Mouse (Mus musculus) kidney, embryonic 14.5 days (tissue): Measurements from ENCODE around the gene Krtap1-5. TPM values are rescaled to one million over a fixed set of nuclear protein-coding genes. Genes with fewer than 3 reads are reported as not detected.

Source experiments
- ATAC-seq: fragments of 200-750 bp; cut with Nextera tagmentation; 2 replicates; pipeline ENCODE4 v1.8.0; 2017; ENCODE audit warnings: moderate number of reproducible peaks, mild to moderate bottlenecking, moderate TSS enrichment, moderate library complexity; ENCODE audit not compliant: low FRiP score, low TSS enrichment
- H3K27ac ChIP-seq: fragments of 300-500 bp; sonication (generic); 2 replicates; pipeline ENCODE4 v1.5.1; 2014; ENCODE audit warnings: low read depth, mild to moderate bottlenecking, low read length, moderate library complexity, mixed read lengths
- H3K27me3 ChIP-seq: fragments of 300-500 bp; sonication (generic); 2 replicates; pipeline ENCODE4 v1.6.1; 2014; ENCODE audit warnings: mild to moderate bottlenecking, low read length; ENCODE audit not compliant: control insufficient read depth, insufficient read depth
- H3K36me3 ChIP-seq: fragments of 300-500 bp; sonication (generic); 2 replicates; pipeline ENCODE4 v1.6.1; 2014; ENCODE audit warnings: low read length, mixed read lengths; ENCODE audit not compliant: control insufficient read depth, insufficient read depth
- H3K4me1 ChIP-seq: fragments of 300-500 bp; sonication (generic); 2 replicates; pipeline ENCODE4 v1.6.1; 2014; ENCODE audit warnings: low read length, mixed read lengths; ENCODE audit not compliant: control insufficient read depth, insufficient read depth
- H3K4me2 ChIP-seq: fragments of 300-500 bp; sonication (generic); replicated peaks from 2 replicates; pipeline ENCODE4 v1.6.1; 2014; ENCODE audit warnings: low read depth, mild to moderate bottlenecking, low read length
- H3K4me3 ChIP-seq: fragments of 300-500 bp; sonication (generic); 2 replicates; pipeline ENCODE4 v1.5.1; 2014; ENCODE audit warnings: mild to moderate bottlenecking, low read length
- H3K9ac ChIP-seq: fragments of 300-500 bp; sonication (generic); 2 replicates; pipeline ENCODE4 v1.6.1; 2014; ENCODE audit warnings: low read depth, mild to moderate bottlenecking, low read length, moderate library complexity
- H3K9me3 ChIP-seq: fragments of 300-500 bp; sonication (generic); 2 replicates; pipeline ENCODE4 v1.6.1; 2016; ENCODE audit warnings: low read length; ENCODE audit not compliant: control insufficient read depth
- WGBS: fragments of 180-500 bp; shearing (Covaris S2); extraction: QIAGEN DNeasy Blood & Tissue Kit; methylation state at CpG from one replicate; pipeline ENCODE4 v1.1.7; 2014; 5-methylcytosine and 5-hydroxymethylcytosine counted together
- polyA plus RNA-seq: library from polyadenylated mRNA; unstranded; fragments of >200 nt; fragmentation: Nextera tagmentation; extraction: Ambion mirVana; gene quantifications from 2 replicates; pipeline ENCODE4 v1.2.1, GENCODE M21; 2014

Krtap1-5 gene
- polyA plus RNA-seq, 1 experiment from 2014 or later = not detected

DNA sequence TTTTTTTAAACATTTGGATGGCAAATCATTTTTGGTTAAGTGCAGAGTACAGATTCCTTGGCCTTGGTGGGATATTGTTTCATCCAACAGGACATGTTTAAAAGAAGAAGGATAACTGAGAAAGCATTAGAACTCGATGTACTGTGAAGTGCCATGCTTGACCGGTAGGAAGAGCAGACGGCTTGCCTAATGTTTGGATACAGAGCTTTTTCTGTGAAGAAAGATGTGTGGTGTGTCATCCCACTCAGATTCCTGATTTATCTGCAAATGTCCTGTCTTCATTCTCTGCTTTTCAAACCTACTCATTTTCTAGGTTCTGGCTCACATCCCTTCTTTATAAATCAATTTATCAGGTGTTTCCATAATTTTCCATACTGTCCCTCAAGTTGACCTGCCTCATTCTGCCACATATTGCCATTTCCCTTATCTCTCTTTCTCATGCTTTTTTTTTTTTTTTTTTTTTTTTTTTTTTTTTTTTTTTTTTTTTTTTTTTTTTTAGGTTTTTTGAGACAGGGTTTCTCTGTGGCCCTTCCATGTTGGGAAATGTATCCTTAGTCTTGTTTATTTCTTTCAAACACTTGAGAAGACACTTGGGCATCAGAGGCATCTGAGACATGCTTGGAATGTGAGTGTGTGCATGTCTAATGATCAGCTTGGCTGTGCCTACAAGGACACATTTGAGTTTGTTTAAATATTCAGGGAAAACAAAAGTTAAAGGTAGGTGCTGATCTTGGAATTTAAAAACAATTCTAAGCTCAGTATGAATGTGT lies 22.7 kb downstream of the Krtap1-5 start:
- no peaks in the 10 kb centered on the region for H3K27me3 ChIP-seq
- no peaks in the 10 kb centered on the region for H3K4me1 ChIP-seq
- no peak overlapping the region for H3K9ac ChIP-seq
- no peak overlapping the region for H3K4me2 ChIP-seq
- H3K36me3 ChIP-seq = no peaks in the 10 kb centered on the region
- H3K9me3 ChIP-seq = no peaks in the 10 kb centered on the region
- no peak overlapping the region for H3K4me3 ChIP-seq
- H3K27ac ChIP-seq = no peak overlapping the region
- 50% methylated on average over 3 of the region's 3 CpGs for WGBS
- ATAC-seq = no peak

DNA sequence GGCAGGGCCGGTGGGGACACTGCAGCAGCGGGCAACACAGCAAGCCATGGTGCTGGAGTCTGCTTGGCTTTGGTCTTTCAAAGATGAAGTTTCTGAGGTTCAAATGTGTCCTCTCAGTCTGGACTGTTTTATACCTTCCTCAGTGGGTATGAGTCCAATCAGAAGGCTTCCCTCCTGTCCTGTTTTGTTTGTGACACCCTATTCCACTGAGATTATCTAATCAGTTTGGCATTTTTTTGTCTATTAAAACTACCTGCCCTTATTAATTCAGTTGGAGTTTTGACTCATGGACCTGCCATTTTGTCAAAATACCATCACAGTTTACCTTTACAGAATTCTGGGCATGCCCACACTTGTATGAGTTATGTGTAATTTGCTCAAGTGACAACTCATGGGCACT lies 24.1 kb downstream of the Krtap1-5 start, which contains the start of gene Krtap3-2:
Gene Krtap3-2 (minus strand): TSS at position 101 of the 400 bp plus-strand sequence.
- H3K36me3 ChIP-seq = no peaks in the 10 kb centered on the region
- no peaks in the 10 kb centered on the region for H3K4me1 ChIP-seq
- WGBS = 80% methylated on average over 2 of the region's 2 CpGs
- no peak within 1 kb of the TSS for H3K27ac ChIP-seq
- no peak for ATAC-seq
- H3K4me3 ChIP-seq = no peak within 1 kb of the TSS
- no peak within 1 kb of the TSS for H3K9ac ChIP-seq
- H3K27me3 ChIP-seq = no peaks in the 10 kb centered on the region
- H3K9me3 ChIP-seq = no peaks in the 10 kb centered on the region
- H3K4me2 ChIP-seq = no peak within 1 kb of the TSS

DNA sequence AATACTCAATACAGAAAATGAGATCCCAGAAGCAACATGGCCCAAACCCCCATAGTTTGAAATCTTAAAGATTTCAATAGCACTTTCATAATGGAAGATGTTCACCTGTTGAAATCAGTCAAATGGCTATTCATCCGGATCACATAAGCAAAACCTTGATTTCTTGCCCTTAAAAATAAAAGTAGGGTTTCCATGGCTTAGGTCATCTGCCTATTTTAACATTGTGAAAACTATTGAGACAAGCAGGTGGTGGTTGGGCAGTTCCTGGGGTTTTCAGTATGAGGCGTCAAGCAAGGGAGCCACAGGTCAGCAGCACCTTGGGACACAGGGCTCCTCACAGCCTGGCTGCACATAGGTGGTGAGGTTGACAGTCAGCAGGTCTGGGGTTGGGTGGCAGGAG lies 24.6 kb downstream of the Krtap1-5 start:
- Histone ChIP-seq H3K27me3 (no peaks in the 10 kb centered on the region), H3K27ac (no peak overlapping the region), H3K9me3 (no peaks in the 10 kb centered on the region), H3K4me2 (no peak overlapping the region), H3K4me1 (no peaks in the 10 kb centered on the region), H3K4me3 (no peak overlapping the region), H3K9ac (no peak overlapping the region), H3K36me3 (no peaks in the 10 kb centered on the region)
- WGBS = 87% methylated on average over 2 of the region's 2 CpGs
- no peak for ATAC-seq

DNA sequence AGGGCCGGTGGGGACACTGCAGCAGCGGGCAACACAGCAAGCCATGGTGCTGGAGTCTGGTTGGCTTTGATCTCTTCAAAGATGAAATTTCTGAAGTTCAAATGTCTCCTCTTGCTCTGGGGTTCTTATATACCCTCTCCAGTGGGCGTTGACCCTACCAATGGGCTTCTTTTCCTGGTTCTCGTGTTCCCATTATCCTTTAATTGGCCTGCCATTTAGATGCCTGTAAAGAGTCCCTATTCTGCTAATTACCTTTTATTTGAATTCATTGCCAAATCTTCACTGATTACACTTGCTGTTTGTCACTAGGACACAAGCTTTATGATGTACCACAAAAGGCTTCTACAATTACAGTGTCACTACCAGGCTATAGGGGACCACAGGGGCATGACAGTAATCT lies 30.1 kb downstream of the Krtap1-5 start, which contains the start of gene Krtap3-3:
Gene Krtap3-3 (minus strand): TSS at position 101 of the 400 bp plus-strand sequence.
- H3K9me3 ChIP-seq = no peaks in the 10 kb centered on the region
- no peaks in the 10 kb centered on the region for H3K4me1 ChIP-seq
- ATAC-seq = no peak
- H3K9ac ChIP-seq = no peak within 1 kb of the TSS
- no peaks in the 10 kb centered on the region for H3K27me3 ChIP-seq
- H3K36me3 ChIP-seq = no peaks in the 10 kb centered on the region
- 31% methylated on average over 4 of the region's 4 CpGs for WGBS
- no peak within 1 kb of the TSS for H3K4me2 ChIP-seq
- H3K27ac ChIP-seq = no peak within 1 kb of the TSS
- H3K4me3 ChIP-seq = no peak within 1 kb of the TSS

DNA sequence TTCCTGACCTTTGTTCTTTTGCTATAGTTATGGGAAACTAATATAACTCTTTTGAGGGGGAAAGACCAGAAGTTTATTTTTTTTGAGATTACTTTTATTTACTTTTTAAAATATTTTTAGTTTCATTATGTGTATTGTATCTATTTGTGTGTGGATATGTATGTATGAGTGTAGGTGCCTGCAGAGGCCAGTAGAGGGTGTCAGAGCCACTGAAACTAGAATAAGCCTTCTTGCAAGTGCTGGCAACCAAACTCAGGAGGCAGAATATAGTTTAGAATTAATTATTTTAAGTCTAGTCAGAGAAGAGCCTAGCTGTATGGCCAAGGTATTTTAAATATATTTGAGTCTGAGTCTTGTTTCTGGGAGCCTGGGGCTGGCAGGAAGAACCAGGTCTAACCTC lies 32.9 kb downstream of the Krtap1-5 start:
- no peak overlapping the region for H3K4me2 ChIP-seq
- H3K27ac ChIP-seq = no peak overlapping the region
- no peak overlapping the region for H3K9ac ChIP-seq
- no peak for ATAC-seq
- no peaks in the 10 kb centered on the region for H3K9me3 ChIP-seq
- no peaks in the 10 kb centered on the region for H3K27me3 ChIP-seq
- no peak overlapping the region for H3K4me3 ChIP-seq
- no peaks in the 10 kb centered on the region for H3K36me3 ChIP-seq
- H3K4me1 ChIP-seq = no peaks in the 10 kb centered on the region

DNA sequence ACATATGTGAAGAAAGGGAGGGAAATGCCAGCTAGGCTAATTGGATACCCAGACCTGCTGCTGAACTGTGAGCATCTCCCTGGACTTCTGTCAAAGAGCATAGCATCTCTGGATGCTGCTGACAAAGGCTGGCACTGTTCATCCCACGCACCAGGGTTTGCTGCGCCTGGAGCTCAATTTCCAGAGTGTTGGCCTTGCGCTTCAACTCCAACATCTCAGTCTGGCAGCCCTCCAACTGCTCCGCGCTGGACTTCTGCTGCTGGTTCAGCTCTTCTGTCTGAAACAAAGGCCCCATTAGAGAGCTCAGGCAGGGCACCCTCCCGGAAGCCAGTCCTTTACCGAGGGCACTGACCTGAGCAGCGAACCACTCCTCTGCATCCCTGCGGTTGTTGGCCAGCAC lies 41.1 kb downstream of the Krtap1-5 start:
- Histone ChIP-seq H3K9ac (no peak overlapping the region), H3K4me1 (no peaks in the 10 kb centered on the region), H3K36me3 (no peaks in the 10 kb centered on the region), H3K27ac (no peak overlapping the region), H3K4me3 (no peak overlapping the region), H3K27me3 (no peaks in the 10 kb centered on the region), H3K4me2 (no peak overlapping the region; the same call in 1 of the 2 replicates), H3K9me3 (no peaks in the 10 kb centered on the region)
- no peak for ATAC-seq
- WGBS = 64% methylated on average over 9 of the region's 9 CpGs

Other genes starting within 250 kb of the Krtap1-5 start
- not detected in 2 replicates for gene Krt26, start 243.1 kb downstream of the Krtap1-5 start, polyA plus RNA-seq
- not detected in 2 replicates for gene Krt27, start 229.9 kb downstream of the Krtap1-5 start, polyA plus RNA-seq
- 0.18 TPM in 1 of 2 replicates, not detected in the other for gene Krt28, start 206.1 kb downstream of the Krtap1-5 start, polyA plus RNA-seq
- gene Krt10, start 191.7 kb downstream of the Krtap1-5 start, polyA plus RNA-seq = 31.3 and 37.5 TPM in 2 replicates
- not detected in 2 replicates for gene Krt12, start 158.8 kb downstream of the Krtap1-5 start, polyA plus RNA-seq
- gene Krt20, start 142.9 kb downstream of the Krtap1-5 start, polyA plus RNA-seq = 0.22 and 0.36 TPM in 2 replicates
- gene Krt23, start 87.9 kb downstream of the Krtap1-5 start, polyA plus RNA-seq = 24.7 and 33.3 TPM in 2 replicates
- gene Krt39, start 59.7 kb downstream of the Krtap1-5 start, polyA plus RNA-seq = 0.43 and 0.69 TPM in 2 replicates
- gene Krt40, start 37.9 kb downstream of the Krtap1-5 start, polyA plus RNA-seq = not detected in 2 replicates
- not detected in 2 replicates for gene Krtap3-3, start 30.2 kb downstream of the Krtap1-5 start, polyA plus RNA-seq
- gene Krtap3-2, start 24.2 kb downstream of the Krtap1-5 start, polyA plus RNA-seq = not detected in 2 replicates
- gene Gm11939, start 21.6 kb downstream of the Krtap1-5 start, polyA plus RNA-seq = not detected in 2 replicates
- not detected in 2 replicates for gene Krtap3-1, start 14.4 kb downstream of the Krtap1-5 start, polyA plus RNA-seq
- not detected in 2 replicates for gene Krtap1-4, start 2.6 kb upstream of the Krtap1-5 start, polyA plus RNA-seq
- not detected in 2 replicates for gene Krtap1-3, start 10.3 kb upstream of the Krtap1-5 start, polyA plus RNA-seq
- not detected in 2 replicates for gene Krtap9-3, start 17.1 kb upstream of the Krtap1-5 start, polyA plus RNA-seq
- not detected in 2 replicates for gene Gm11938, start 22.3 kb upstream of the Krtap1-5 start, polyA plus RNA-seq
- gene Gm11937, start 29.2 kb upstream of the Krtap1-5 start, polyA plus RNA-seq = not detected in 2 replicates
- not detected in 2 replicates for gene Krtap2-4, start 33.8 kb upstream of the Krtap1-5 start, polyA plus RNA-seq
- not detected in 2 replicates for gene Gm11562, start 39.4 kb upstream of the Krtap1-5 start, polyA plus RNA-seq
- not detected in 2 replicates for gene Krtap4-1, start 47.2 kb upstream of the Krtap1-5 start, polyA plus RNA-seq
- gene Krtap4-2, start 54.1 kb upstream of the Krtap1-5 start, polyA plus RNA-seq = not detected in 2 replicates
- not detected in 2 replicates for gene Krtap4-7, start 63.1 kb upstream of the Krtap1-5 start, polyA plus RNA-seq
- not detected in 2 replicates for gene Gm11555, start 69.2 kb upstream of the Krtap1-5 start, polyA plus RNA-seq
- not detected in 2 replicates for gene Gm11563, start 77.9 kb upstream of the Krtap1-5 start, polyA plus RNA-seq
- not detected in 2 replicates for gene Krtap4-6, start 84.9 kb upstream of the Krtap1-5 start, polyA plus RNA-seq
- gene Gm14190, start 109.7 kb upstream of the Krtap1-5 start, polyA plus RNA-seq = not detected in 2 replicates
- not detected in 2 replicates for gene Gm14180, start 153.3 kb upstream of the Krtap1-5 start, polyA plus RNA-seq
- not detected in 2 replicates for gene Gm11595, start 191.9 kb upstream of the Krtap1-5 start, polyA plus RNA-seq
- not detected in 2 replicates for gene Krtap4-8, start 199.7 kb upstream of the Krtap1-5 start, polyA plus RNA-seq
- gene Krtap4-9, start 204.2 kb upstream of the Krtap1-5 start, polyA plus RNA-seq = not detected in 2 replicates
- not detected in 2 replicates for gene Gm11596, start 212.5 kb upstream of the Krtap1-5 start, polyA plus RNA-seq
- gene Gm11569, start 217.9 kb upstream of the Krtap1-5 start, polyA plus RNA-seq = not detected in 2 replicates
- not detected in 2 replicates for gene Gm11554, start 223.4 kb upstream of the Krtap1-5 start, polyA plus RNA-seq
- not detected in 2 replicates for gene Krtap4-13, start 228.9 kb upstream of the Krtap1-5 start, polyA plus RNA-seq
- gene Gm11564, start 234.7 kb upstream of the Krtap1-5 start, polyA plus RNA-seq = not detected in 2 replicates